Mouse (Mus musculus) c-Kit-negative CD71-positive TER-119-positive erythroid progenitor cells, embryonic 14.5 days (primary cell): Measurements from ENCODE around the gene Alppl2.

ENCODE experiments used
- DNase-seq: peaks from one replicate; pipeline ENCODE4 v3.0.0-alpha.2; 2013; ENCODE audit warnings: low read depth, low spot score

Alppl2 gene

DNA sequence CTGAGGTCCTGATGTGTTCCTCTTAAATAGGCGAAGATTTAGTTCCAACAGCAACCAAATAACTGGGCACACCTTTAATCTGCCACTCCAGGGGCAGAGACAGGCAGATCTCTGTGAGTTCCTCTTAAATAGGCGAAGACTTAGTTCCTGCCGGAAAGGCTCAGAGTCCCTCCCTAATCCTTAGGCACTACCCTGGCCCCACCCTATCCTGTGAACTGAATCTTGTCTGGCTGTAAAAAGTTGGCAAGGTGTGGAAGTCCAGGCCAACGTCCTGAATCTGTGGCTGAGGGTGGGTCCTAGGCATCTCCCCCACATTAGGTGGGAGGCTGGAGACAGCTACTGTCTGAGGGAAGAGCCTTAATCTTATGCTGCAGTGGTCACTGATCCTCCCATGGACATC, at the start of gene Alppl2:
Gene Alppl2 (minus strand): TSS at position 101 of the 400 bp plus-strand sequence.
- DNase-seq: no peak

DNA sequence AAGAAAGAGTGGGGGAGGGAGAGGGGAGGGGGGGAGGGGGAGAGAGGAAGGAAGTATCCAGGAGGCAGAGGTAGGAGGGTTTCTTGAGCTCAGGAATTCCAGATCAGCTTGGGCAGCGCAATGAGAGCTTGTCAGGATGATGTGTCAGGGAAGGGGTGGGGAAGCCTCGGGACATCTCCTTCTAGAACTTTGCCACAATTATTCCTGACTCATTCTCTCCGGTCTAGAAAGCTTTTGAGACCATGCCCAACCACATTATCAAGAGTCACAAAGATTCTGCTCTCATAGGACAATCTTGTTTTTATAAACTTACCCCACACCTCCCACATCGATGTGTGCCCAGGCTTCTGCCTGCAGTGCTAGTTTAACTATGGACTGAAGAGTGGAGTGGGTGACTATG, 42.1 kb upstream of the Alppl2 start:
- no peak for DNase-seq

DNA sequence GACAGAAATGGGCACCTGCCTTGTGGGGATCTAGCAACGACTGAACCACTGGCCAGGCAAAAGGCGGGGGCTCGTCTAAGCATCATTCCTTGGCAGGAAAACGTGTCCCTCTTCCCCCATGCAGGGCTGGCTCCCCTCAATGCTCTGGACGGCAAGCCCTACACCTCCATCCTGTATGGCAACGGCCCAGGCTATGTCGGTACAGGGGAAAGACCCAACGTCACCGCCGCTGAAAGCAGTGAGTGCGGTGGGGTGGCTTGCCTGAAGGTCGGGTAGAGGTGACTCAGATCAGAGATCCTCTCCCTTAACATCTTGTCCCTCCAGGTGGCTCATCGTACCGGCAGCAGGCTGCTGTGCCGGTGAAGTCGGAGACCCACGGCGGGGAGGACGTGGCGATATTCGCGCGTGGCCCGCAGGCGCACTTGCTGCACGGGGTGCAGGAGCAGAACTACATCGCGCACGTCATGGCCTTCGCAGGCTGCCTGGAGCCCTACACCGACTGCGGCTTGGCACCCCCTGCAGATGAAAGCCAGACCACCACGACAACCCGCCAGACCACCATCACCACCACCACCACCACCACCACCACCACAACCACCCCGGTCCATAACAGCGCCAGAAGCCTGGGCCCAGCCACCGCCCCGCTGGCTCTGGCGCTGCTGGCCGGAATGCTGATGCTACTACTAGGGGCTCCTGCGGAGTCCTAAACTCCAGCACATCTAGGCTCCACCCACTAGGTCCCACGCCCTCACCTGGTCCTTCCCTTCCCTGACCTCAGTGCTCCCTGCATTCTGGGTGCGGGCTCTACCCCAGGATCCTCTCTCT, 37.7 kb upstream of the Alppl2 start:
- no peak for DNase-seq

DNA sequence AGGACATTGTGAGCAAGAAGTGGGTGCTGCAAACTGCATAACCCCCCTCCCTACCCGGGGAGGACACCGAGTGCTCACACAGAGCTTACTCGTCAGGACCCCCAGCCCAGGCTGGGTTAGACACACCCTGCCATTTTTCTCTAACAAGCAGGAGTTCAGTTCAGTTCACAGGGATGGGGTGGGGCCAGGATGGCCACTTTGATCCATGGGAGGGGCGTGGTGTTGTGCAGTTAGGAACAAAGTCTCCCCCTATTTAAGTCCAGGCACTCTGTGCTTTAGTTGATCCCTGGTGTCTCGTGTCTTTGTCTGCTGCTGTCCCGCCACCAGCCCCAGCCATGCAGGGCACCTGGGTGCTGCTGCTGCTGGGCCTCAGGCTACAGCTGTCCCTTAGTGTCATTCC, 34.9 kb upstream of the Alppl2 start, which contains the start of gene Akp3:
Gene Akp3 (plus strand): TSS at position 301 of the 400 bp plus-strand sequence.
- DNase-seq: no peak

DNA sequence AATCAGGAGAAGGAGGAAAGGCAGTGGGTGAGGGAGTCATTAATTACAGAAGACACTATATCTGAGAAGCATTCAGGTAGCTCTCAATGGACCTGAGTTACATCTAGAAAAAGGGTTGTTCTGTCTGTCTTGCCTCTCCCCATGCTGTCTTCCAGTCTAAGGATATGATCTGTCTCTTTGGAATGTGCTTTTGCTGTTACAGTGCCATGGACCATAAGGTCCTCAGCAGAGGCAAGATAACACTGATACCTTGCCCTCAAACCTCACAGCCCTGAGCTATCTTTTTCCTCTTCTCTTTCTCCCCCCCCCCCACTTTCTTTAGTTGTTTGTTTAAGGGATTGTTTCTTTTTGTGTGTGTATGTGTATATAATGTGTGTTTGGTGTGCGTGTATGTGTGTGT, 25.1 kb upstream of the Alppl2 start:
- no peak for DNase-seq

DNA sequence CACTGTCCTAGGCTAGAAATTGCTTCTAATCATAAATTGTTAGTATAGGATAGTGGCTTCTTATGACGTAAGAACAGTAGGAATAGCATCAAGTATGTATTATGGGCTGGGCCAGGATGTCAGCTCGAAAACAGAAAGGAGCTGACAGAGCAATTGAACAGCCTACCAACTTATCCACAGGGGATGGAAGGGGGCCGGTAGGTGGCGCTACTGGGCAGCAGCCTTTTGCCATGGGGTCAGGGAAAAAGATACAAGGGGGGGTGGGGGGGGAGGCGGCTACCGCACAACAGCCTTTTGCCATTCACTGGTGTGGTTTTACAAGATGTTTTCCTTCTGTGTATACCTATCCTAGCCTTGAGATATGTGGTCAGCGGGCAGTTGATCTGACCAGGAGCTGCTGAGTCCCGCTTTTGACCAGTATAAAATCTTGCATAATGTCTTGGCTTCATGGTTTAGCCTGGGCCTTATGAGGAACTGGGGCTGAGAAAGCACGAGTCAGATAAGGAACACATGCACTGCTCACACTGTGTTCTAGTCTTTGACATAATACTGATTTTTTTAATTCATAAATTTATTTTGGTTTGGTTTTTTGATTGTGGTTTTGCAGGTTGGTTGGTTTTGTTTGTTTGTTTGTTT, 22.1 kb upstream of the Alppl2 start:
- no peak for DNase-seq

DNA sequence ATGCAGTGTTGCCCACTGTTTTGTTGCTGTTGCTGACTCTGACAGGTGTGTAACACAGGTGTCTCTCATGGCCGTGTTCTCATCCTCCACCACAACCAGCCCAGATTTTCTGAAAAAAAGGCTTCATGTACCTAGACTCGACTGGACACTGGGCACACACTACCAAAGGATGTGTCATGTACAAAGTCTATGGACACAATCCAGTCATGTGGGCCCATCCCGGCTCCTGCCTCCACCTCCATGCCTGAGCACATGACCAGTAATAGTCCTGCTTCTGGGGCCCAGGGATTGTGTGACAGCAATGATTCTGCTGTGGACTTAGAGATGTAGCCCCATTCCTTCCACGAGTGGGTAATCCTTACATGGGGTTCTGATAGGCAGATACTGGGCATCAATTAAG, 18.8 kb upstream of the Alppl2 start:
- no peak for DNase-seq

DNA sequence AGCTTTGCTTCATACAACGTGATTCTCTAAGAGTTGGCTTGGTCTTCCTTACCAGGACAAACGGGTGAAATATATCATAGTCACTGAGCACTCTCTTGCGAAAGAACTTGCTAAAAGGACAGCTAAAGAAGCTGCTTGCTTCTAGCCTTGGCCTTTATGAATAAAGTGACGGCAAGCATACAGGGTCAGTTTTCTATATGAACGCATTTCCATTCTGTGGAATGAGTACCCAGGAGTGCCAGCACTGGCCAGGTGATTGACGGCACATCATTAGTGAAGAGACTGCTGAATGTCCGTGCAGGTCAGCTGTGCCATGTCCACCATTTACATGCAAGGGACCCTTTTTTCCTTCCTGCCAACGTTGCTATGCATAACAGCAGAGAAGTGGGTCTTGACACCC, 16.8 kb upstream of the Alppl2 start:
- DNase-seq: no peak

DNA sequence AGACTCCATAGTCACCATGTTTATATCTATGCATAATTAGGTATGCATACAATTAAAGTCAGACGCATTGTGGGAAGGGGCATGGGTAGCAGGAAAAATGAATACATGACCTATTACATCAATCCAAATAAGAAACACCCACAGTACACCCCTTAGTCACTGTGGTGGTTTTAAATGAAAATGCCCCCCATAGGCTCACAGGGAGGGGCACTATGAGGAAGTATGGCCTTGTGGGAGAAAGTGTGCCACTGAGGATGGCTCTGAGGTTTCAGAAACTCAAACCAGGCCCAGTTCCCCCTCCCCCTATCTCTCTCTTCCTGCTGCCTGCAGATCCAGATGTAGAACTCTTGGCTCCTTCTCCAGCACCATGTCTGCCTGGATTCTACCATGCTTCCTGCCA, 14.2 kb upstream of the Alppl2 start:
- no peak for DNase-seq

DNA sequence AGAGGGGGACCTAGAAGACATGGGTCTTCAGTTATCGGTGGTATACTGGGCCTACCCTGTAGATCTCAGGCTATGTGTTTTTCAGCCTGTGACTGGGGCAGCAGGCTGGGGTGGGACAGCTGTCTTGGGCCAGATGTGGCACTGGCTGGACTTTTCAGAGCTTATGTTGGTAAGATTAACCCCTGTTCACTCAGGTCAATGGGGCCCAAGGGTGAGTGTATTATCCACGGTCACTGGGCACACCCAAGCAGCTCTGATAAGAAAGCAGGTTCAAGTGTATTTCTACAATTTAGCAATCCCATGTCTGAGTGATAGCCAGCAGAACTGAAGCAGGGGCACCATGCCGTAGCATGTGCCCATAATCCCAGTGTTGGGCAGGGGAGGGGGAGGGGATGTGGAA, 12.4 kb upstream of the Alppl2 start:
- DNase-seq: no peak

DNA sequence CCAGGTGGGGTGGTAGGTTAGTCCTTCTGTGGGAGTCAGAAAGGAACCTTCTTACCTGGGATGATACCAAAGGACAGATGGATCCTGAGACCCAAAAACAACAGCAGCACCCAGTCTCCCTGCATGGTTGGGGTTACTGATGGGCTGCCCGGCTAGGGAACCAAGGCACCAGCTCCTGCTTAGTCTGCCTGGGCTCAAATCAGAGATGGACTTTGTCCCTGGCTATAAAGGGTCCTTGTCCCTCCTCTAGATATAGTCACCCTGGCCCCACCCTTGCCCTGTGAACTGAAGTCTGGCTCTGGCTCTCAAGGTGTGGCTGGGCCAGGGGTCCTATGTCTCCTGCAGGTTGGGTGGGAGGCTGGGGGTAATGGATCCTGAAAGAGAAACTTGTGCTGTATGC, 11.7 kb upstream of the Alppl2 start, which contains the start of gene Alpi:
Gene Alpi (minus strand): TSS at position 196 of the 400 bp plus-strand sequence.
- DNase-seq: no peak

DNA sequence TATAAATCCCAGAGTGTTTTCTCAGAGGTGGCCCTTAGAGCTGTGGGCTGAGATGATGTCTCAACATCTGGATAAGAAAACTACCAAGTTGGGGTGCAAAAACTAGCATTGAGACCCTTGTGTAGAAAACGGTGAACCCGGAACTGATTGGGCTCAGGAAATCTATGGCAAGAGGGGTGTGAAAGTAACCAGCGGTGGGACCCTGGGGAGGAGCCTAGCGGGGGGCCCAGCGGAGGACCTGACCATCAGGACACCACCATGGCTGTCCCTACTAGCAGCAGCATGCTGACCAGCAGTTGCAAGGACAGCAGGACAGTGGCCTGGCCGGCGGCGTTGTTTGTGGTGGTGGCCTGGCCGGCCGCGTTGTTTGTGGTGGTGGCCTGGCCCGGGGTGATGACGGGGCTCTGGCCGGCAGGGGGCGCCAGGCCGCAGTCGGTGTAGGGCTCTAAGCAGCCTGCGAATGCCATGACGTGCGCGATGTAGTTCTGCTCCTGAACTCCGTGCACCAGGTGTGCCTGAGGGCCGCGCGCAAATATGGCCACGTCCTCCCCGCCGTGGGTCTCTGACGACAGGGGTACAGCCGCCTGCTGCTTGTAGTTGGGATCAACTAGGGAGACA, 8.7 kb upstream of the Alppl2 start:
- DNase-seq: no peak

DNA sequence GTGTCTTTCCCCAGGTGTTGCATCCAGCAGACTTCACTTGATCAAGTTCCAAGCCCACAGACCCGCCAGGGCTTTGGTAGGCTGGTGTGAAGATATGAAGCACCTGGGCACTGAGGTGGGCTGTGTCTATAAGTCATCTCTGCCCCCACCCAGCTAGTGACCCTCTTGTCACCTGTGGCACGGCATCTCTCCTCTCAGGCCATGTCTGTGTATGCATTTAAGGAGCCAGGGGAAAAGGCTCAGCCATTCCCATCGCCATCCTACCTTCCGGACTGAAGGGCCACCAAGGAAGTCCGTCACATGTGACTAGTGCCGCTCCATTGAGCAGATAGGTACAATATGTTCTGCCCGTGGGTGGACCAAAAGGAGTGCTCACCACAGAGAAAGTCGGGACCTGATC, 5.9 kb upstream of the Alppl2 start:
- no peak for DNase-seq

DNA sequence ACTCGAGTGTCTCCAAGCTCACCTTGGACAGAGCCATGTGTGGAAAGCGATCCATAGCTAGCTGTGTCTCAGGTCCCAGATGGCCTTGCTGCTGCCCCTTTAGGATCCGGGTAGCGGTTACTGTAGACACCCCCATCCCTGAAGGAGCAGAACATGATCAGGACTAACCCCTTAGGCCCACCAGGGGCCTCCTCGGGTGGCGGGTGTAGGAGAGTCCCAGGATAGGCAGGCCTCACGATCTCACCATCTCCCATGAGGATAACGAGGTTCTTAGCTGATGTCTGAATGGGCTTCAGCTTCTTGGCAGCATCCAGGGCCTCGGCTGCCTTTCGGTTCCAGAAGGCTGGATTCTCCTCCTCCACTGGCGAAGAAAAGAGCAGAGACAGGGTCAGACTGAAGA, 477 bp downstream of the Alppl2 start:
- DNase-seq: no peak

DNA sequence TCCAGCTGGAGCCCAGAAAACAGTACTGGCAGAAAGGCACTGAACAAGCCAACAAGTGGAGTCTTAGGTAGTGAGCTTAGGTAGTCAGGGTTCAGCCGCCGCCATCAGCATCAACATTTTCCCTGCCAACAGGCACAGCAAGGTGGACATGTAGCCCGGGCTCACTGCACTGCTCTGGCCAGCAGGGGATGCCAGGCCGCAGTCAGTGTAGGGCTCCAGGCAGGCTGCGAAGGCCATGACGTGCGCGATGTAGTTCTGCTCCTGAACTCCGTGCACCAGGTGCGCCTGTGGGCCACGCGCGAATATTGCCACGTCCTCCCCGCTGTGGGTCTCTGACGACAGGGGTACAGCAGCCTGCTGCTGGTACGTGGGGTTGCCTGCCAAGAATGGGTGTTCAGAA, 2.8 kb downstream of the Alppl2 start:
- DNase-seq: no peak

DNA sequence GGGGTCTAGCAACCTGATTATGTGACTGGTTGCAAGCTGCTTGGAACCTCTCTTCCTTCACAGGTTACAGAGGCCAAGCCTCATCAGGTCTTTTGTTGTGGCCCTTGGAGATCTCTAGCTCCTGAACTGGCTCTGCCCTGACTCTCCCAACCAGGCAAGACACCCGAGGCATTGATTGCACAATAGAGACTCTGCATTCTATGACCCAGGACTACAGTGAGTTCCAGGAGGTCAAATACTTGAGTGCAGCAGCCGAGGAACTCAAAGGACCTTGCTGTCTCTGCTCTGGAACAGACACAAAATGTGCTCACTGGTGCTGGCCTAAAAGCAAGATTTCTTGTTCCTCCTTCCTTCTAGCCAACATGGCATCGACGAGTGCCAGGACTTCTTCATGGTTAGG, 3.5 kb downstream of the Alppl2 start:
- no peak for DNase-seq

DNA sequence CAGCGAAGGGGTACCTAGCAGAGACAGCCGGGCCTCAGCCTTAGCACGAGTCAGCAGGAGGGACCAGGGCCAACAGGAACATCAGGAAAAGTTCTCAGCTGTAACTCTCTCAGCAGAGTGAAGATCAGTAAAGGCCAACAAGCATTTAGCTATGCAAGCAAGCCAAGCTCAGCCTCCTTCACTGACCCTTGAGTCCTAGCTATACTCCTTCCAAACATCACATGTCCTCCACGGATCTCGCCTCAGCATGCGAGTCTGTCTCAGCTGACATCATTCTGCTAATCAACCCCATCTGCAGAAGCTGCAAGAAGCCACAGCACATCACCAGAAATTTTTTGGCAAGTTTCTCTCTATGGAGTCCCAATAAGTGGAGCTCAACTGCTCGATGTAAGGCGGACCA, 16.0 kb downstream of the Alppl2 start:
- DNase-seq: no peak

DNA sequence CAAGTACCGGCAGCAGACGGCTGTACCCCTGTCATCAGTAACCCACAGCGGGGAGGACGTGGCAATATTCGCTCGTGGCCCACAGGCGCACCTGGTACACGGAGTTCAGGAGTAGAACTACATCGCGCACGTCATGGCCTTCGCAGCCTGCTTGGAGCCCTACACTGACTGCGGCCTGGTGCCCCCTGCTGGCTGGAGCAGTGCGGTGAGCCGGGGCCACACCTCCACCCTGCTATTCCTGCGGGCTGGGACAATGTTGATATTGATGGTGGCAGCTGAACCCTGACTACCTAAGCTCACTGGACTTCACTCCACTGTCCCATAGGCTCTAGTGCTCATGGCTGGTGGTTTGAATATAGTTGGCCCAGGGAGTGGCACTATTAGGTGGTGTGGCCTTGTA, 19.0 kb downstream of the Alppl2 start:
- no peak for DNase-seq

DNA sequence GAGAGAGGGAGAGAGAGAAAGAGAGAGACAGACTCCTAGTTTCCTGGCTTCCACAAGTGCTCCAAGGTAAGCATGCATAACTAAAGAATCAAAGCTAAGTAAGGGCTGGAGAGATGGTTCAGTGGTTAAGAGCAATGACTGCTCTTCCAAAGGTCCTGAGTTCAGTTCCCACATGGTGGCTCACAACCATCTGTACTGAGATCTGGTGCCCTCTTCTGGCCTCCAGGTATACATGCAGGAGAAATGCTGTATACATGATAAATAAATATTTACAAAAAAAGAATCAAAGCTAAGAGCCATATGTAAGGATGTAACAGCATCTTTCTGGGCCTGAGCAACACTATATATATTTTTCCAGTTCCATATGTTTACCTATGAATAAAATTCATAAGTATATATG, 28.8 kb downstream of the Alppl2 start:
- no peak for DNase-seq

DNA sequence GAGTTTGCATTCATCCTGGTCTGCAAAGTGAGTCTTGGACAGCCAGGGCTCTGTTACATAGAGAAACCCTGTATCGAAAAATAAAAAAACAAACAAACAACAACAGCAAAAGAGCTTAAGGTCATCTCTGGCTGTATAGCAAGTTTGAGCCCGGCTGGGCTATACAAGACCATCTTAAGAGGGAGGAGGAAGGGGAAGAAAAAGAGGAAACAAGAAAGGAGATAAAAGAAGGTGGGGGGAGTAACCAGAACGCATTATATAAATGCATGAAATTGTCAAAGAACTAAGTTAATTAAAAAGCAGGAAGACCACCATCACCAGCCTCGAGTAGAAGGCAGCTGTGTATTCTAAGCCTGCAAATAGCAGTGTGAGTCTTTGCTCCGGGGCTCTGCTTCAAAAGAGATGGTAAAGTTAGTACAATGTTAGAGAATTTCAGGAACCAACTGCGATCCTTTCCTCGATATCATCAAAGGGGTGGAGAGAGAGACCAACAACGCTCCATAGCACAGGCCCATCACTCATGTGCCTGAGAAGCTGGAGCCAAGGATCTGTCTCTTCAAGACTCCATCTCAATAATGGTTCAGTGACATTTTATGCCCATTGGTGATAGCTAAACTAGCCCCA, 30.6 kb downstream of the Alppl2 start:
- no peak for DNase-seq

DNA sequence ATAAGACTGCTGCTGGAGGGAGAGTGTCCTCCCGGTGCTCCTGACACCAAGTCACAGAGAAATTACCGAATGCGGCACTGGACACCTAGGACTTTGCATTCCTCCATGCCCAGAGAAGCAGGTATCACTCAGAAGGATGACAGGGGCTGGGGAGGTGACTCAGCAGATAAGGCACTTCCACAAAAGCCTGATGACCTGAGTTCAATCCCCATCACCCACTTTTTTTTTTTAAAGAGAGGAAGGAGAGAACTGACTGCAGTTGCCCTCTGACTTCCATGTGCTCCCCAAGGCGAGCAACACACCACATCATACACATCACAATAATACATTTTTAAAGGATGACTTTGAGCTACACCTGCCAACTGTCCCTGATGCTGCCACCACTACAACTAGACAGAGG, 32.7 kb downstream of the Alppl2 start:
- no peak for DNase-seq

DNA sequence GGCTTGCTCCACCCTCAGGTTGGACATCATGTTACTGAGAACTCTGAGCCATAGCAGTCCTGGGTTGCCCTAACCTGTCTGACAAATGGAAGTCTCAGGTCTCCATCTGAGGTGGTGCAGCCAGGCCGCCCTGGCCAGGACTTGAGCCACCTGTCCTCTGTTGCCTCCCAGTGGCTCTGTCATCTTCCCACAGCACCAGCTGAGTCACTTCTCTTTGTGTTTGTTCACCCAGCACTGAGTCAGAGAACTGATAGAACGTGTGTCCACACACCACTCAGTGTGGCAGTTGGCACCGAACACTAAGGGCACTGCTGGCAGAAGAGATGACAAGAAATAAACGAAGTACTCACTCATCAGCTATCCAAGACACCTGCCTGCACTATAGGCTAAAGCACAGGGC, 38.4 kb downstream of the Alppl2 start:
- DNase-seq: no peak
